24 mouse cellular contexts compared by ENCODE assay signal in genomic region chr5:106527364-106527985, GRCm38 (mm10).
DNase-seq lines count a peak whose midpoint lies in the region; ATAC-seq lines count a peak whose summit lies in the region.
"Had no signal": no experiment of that assay in that cellular context is flagged by ENCODE, and none has a peak within 500 bp of the region (broad histone marks: within the 10 kb centered on the region; RNA-seq: fewer than 3 reads in every experiment).

No protein-coding gene starts in this region.

- peak; percentile 25; the same call in 1 of the 2 replicates for ATAC-seq in hindbrain, embryonic 11.5 days (ENCODE audit: low FRiP score)
- ATAC-seq in hindbrain, embryonic 16.5 days, result no peak
- ATAC-seq in forebrain, embryonic 13.5 days, result peak; percentile 80
- ATAC-seq: inflammation-experienced regulatory T-cells, adult 6 months; liver, postnatal 0 days; Patski had no signal

- DNase-seq in hindbrain, embryonic 11.5 days (ENCODE audit: low spot score), result peak; percentile 36
- DNase-seq in ZHBTc4 (ENCODE audit: low read depth, low spot score), result peak; percentile 61
- peak; percentile 69 for DNase-seq in retina, postnatal 1 day
- no peak for DNase-seq in urinary bladder, adult 18-20 months (ENCODE audit: low spot score in 2 of 2)
- no peak for DNase-seq in gastrocnemius, adult 8-10 months (ENCODE audit: low spot score in 2 of 2)
- DNase-seq: cerebellum, adult 8-10 months; embryo, embryonic 11 days; heart, postnatal 36 days; kidney, adult 2 months; kidney, postnatal 14 days; left cerebral cortex, postnatal 4 days; liver; liver, postnatal 0 days; lung, postnatal 10 days; midbrain, embryonic 14.5 days; right cerebral cortex, postnatal 25 days; thymus, adult 2 months had no signal

- 56% methylated on average over 14 of the region's 14 CpGs for WGBS in hindbrain, embryonic 11.5 days
- 33% methylated on average over 14 of the region's 14 CpGs for WGBS in hindbrain, embryonic 16.5 days
- WGBS in forebrain, embryonic 13.5 days, result 51% methylated on average over 14 of the region's 14 CpGs

- H3K27ac ChIP-seq in hindbrain, embryonic 11.5 days (ENCODE audit: low read depth, low read length), result no peak overlapping the region
- no peak overlapping the region for H3K27ac ChIP-seq in hindbrain, embryonic 16.5 days (ENCODE audit: low read depth, low read length)
- peak overlapping the region; percentile 26; the same call in 1 of the 2 replicates for H3K27ac ChIP-seq in forebrain, embryonic 13.5 days
- H3K27ac ChIP-seq: embryonic facial prominence, embryonic 15.5 days; neural tube, embryonic 15.5 days; stomach, embryonic 15.5 days had no signal

- no peaks in the 10 kb centered on the region for H3K9me3 ChIP-seq in hindbrain, embryonic 11.5 days (ENCODE audit: control insufficient read depth, low read length)
- no peaks in the 10 kb centered on the region for H3K9me3 ChIP-seq in hindbrain, embryonic 16.5 days (ENCODE audit: control insufficient read depth, low read length)
- no peaks in the 10 kb centered on the region for H3K9me3 ChIP-seq in forebrain, embryonic 13.5 days (replicated peaks)
- H3K9me3 ChIP-seq: embryonic facial prominence, embryonic 15.5 days; neural tube, embryonic 15.5 days; stomach, embryonic 15.5 days had no signal

- no peak overlapping the region for H3K4me3 ChIP-seq in hindbrain, embryonic 11.5 days (ENCODE audit: low read depth, low read length)
- H3K4me3 ChIP-seq in hindbrain, embryonic 16.5 days (ENCODE audit: low read length), result no peak overlapping the region
- H3K4me3 ChIP-seq in forebrain, embryonic 13.5 days, result no peak overlapping the region
- H3K4me3 ChIP-seq: embryonic facial prominence, embryonic 15.5 days; neural tube, embryonic 15.5 days; stomach, embryonic 15.5 days had no signal

- no peaks in the 10 kb centered on the region for H3K4me1 ChIP-seq in hindbrain, embryonic 11.5 days (replicated peaks; ENCODE audit: control insufficient read depth, insufficient read depth, low read length)
- H3K4me1 ChIP-seq in hindbrain, embryonic 16.5 days (ENCODE audit: control insufficient read depth, insufficient read depth, low read depth, low read length), result no peaks in the 10 kb centered on the region
- peaks cover 4% of the 10 kb centered on the region; the same call in 1 of the 2 replicates for H3K4me1 ChIP-seq in forebrain, embryonic 13.5 days
- H3K4me1 ChIP-seq: embryonic facial prominence, embryonic 15.5 days; neural tube, embryonic 15.5 days; stomach, embryonic 15.5 days had no signal

- no peak overlapping the region for H3K9ac ChIP-seq in hindbrain, embryonic 11.5 days (ENCODE audit: low read depth, low read length)
- no peak overlapping the region for H3K9ac ChIP-seq in hindbrain, embryonic 16.5 days (ENCODE audit: low read depth, low read length)
- no peak overlapping the region for H3K9ac ChIP-seq in forebrain, embryonic 13.5 days
- H3K9ac ChIP-seq: embryonic facial prominence, embryonic 15.5 days; liver, postnatal 0 days; neural tube, embryonic 15.5 days; stomach, embryonic 15.5 days had no signal

- H3K27me3 ChIP-seq in hindbrain, embryonic 11.5 days (ENCODE audit: control insufficient read depth, insufficient read depth, low read length), result no peaks in the 10 kb centered on the region; the same call in 1 of the 2 replicates
- no peaks in the 10 kb centered on the region for H3K27me3 ChIP-seq in hindbrain, embryonic 16.5 days (replicated peaks; ENCODE audit: control insufficient read depth, insufficient read depth, low read length)
- H3K27me3 ChIP-seq in forebrain, embryonic 13.5 days, result no peaks in the 10 kb centered on the region
- H3K27me3 ChIP-seq: embryonic facial prominence, embryonic 15.5 days; neural tube, embryonic 15.5 days; stomach, embryonic 15.5 days had no signal

- H3K4me2 ChIP-seq in hindbrain, embryonic 11.5 days (replicated peaks; ENCODE audit: low read depth, low read length), result no peak overlapping the region
- H3K4me2 ChIP-seq in hindbrain, embryonic 16.5 days (ENCODE audit: low read length), result no peak overlapping the region
- no peak overlapping the region for H3K4me2 ChIP-seq in forebrain, embryonic 13.5 days
- H3K4me2 ChIP-seq: embryonic facial prominence, embryonic 15.5 days; neural tube, embryonic 15.5 days; stomach, embryonic 15.5 days had no signal

- no peaks in the 10 kb centered on the region for H3K36me3 ChIP-seq in hindbrain, embryonic 11.5 days (ENCODE audit: control insufficient read depth, insufficient read depth, low read length)
- no peaks in the 10 kb centered on the region for H3K36me3 ChIP-seq in hindbrain, embryonic 16.5 days (ENCODE audit: control insufficient read depth, insufficient read depth, low read length)
- no peaks in the 10 kb centered on the region for H3K36me3 ChIP-seq in forebrain, embryonic 13.5 days (ENCODE audit: poor library complexity, severe bottlenecking)
- H3K36me3 ChIP-seq: embryonic facial prominence, embryonic 15.5 days; neural tube, embryonic 15.5 days; stomach, embryonic 15.5 days had no signal

Comparison
In these comparisons a context has a peak if more than half of its experiments do, and no peak if none do; other contexts are left out.
1. DNase-seq: peak in hindbrain, embryonic 11.5 days (single experiment), ZHBTc4 (single experiment) and retina, postnatal 1 day (single experiment); none in urinary bladder, adult 18-20 months (0 of 2) and gastrocnemius, adult 8-10 months (0 of 2).